Mouse (Mus musculus): ENCODE measurements around the gene Kcnmb4.

- no peak for TF ChIP-seq CTCF (IDR thresholded peaks at IDR 0.05; ENCODE audit: extremely low read depth, insufficient read depth, low read length)
- no peak for TF ChIP-seq POLR2A (IDR thresholded peaks at IDR 0.05; ENCODE audit: extremely low read depth, insufficient read depth, low read length)
Measured at GRCm38 (mm10) chr10:116481917-116482316, 8.2 kb upstream of the Kcnmb4 start.
